Mouse (Mus musculus): Measurements from ENCODE around the gene Kcnk15.

The Kcnk15 gene

GRCm38 (mm10) chr2:163876830-163877498 lies 23.5 kb downstream of the Kcnk15 start:
- no peak for DNase-seq

- DNase-seq = peak; percentile 36
Observed at GRCm38 (mm10) chr2:163880891-163881290, 27.4 kb downstream of the Kcnk15 start.

GRCm38 (mm10) chr2:163882859-163883652 lies 29.6 kb downstream of the Kcnk15 start:
- DNase-seq = no peak

- DNase-seq = peak; percentile 54
Observed at GRCm38 (mm10) chr2:163889411-163889810, 36.0 kb downstream of the Kcnk15 start.

- DNase-seq = no peak
Observed at GRCm38 (mm10) chr2:163890586-163890985, 37.1 kb downstream of the Kcnk15 start.

GRCm38 (mm10) chr2:163891271-163891670 lies 37.8 kb downstream of the Kcnk15 start:
- no peak for DNase-seq

- no peak for DNase-seq
Observed at GRCm38 (mm10) chr2:163893446-163894370, 40.3 kb downstream of the Kcnk15 start.

GRCm38 (mm10) chr2:163895156-163895555 lies 41.7 kb downstream of the Kcnk15 start:
- no peak for DNase-seq

- no peak for DNase-seq
Observed at GRCm38 (mm10) chr2:163897026-163897425, 43.6 kb downstream of the Kcnk15 start.

- DNase-seq = no peak
Observed at GRCm38 (mm10) chr2:163897988-163898535, 44.6 kb downstream of the Kcnk15 start.

GRCm38 (mm10) chr2:163899910-163900411 lies 46.5 kb downstream of the Kcnk15 start:
- no peak for DNase-seq

- no peak for DNase-seq
Observed at GRCm38 (mm10) chr2:163901043-163901442, 47.6 kb downstream of the Kcnk15 start.

GRCm38 (mm10) chr2:163902448-163902847 lies 49.0 kb downstream of the Kcnk15 start:
- no peak for DNase-seq

GRCm38 (mm10) chr2:163903461-163903860 lies 50.0 kb downstream of the Kcnk15 start:
- no peak for DNase-seq

GRCm38 (mm10) chr2:163904323-163904722 lies 50.9 kb downstream of the Kcnk15 start:
- no peak for DNase-seq

- no peak for DNase-seq
Observed at GRCm38 (mm10) chr2:163907131-163907530, 53.7 kb downstream of the Kcnk15 start.
